8 mouse cellular contexts compared by ENCODE assay signal in genomic region chr13:110023031-110023430, GRCm38 (mm10).
DNase-seq lines count a peak whose midpoint lies in the region.

No protein-coding gene starts in this region.

- H3K27me3 ChIP-seq in heart, embryonic 10.5 days (ENCODE audit: insufficient read depth, poor library complexity, severe bottlenecking), result peaks cover 3% of the 10 kb centered on the region; the same call in 1 of the 2 replicates

- DNase-seq in heart, postnatal 10 days, result peak; percentile 11 to 25
- no peak for DNase-seq in heart, embryonic 10.5 days (ENCODE audit: low spot score)
- peak; percentile 45 for DNase-seq in thymus, postnatal 0 days (ENCODE audit: low spot score)
- no peak for DNase-seq in thymus, postnatal 36 days
- DNase-seq in embryo, embryonic 10 days (ENCODE audit: low spot score), result peak; percentile 38
- DNase-seq in skeletal muscle tissue, adult 2 months (ENCODE audit: low read depth, low spot score), result peak; percentile 38
- no peak for DNase-seq in heart, adult 8-10 months (ENCODE audit: low spot score)
- no peak for DNase-seq in spleen, postnatal 14 days (ENCODE audit: low spot score in 2 of 2)

- no peak overlapping the region for H3K4me3 ChIP-seq in heart, embryonic 10.5 days

- no peak overlapping the region for H3K27ac ChIP-seq in heart, embryonic 10.5 days

- peaks cover 15% of the 10 kb centered on the region for H3K4me1 ChIP-seq in heart, embryonic 10.5 days

- no peaks in the 10 kb centered on the region for H3K9me3 ChIP-seq in heart, embryonic 10.5 days

- 72% methylated on average over 5 of the region's 5 CpGs for WGBS in heart, embryonic 10.5 days

- H3K36me3 ChIP-seq in heart, embryonic 10.5 days, result no peaks in the 10 kb centered on the region

- intact Hi-C loops in heart, postnatal 10 days (cut with DNase I), result no loop called here

Comparison
In these comparisons a context has a peak if more than half of its experiments do, and no peak if none do; other contexts are left out.
1. DNase-seq: peak in heart, postnatal 10 days (2 of 2), thymus, postnatal 0 days (single experiment), embryo, embryonic 10 days (single experiment) and skeletal muscle tissue, adult 2 months (single experiment); none in heart, embryonic 10.5 days (single experiment), thymus, postnatal 36 days (0 of 2), heart, adult 8-10 months (single experiment) and spleen, postnatal 14 days (0 of 2).